Mouse (Mus musculus) c-Kit-positive CD71-positive TER-119-positive erythroid progenitor cells, embryonic 14.5 days (primary cell): ENCODE measurements at regions not wholly inside any gene's neighbourhood (a gene's known extent, or its start where the extent isn't known, plus 50 kb on each side); places are given as distances from the start of the nearest gene placed in this dataset.
A peak's percentile ranks its signal among the peaks of the same experiment; 100 is the strongest.
"Not testable (repeated sequence)": the region's sequence is repeated elsewhere in the genome, so short reads cannot be mapped to it uniquely, and the experiment has no call there.

Source experiments
- DNase-seq: peaks from one replicate; pipeline ENCODE4 v3.0.0-alpha.2; 2013; ENCODE audit warnings: low spot score

DNA sequence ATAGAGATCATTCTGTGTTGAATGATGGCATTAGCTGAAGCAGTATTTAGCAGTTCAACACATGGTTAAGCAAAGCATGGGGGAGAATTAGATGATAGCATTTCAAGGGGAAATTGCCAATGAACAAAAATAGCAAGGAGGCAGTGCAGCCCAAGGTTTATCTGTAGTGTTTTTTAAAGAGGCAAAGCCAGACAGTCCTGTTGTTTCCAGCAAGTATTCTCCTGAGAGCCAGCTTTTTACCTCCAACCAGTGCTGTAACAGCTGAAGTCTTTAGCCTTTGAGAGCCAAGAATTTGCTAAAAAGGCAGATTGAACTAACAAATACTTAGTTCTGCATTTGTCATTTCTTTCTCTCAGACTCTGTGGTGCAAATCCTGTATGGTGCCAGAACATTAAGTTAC is 305.1 kb upstream of the Arx start:
- DNase-seq: no peak

DNA sequence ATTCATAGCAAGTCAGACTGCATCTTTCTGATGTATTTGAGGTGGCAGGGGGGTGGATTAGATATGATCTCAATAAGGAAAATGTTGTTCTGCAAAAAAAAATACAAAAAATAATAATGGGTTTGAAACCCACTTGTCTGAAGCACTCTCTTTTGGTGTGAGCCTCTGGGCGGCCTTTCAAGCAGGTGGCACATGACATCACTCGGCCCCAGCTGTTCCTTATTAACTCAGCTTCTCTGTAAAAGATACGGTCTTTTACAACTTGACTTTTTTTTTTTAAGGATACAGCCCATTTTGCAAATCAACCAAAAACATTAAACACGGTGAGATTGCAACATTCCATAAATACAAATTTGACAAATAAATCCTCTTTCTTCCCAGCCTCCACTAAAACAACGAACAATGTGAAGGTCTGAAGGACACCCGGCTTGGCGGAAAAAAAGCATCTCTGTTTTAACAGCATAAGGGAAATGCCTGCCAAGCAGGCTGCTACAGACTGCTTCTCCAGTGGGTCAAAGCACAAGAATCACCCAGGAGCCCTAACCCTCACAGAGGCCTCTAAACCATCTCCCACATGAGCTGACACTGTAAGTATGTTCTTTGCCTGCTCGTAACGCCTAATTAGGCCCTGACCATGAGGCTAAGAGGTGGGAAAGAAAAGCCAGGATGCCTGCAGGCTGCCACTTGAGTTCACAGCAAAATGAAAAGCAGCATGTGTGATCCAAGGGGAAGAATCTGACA is 283.8 kb upstream of the Arx start:
- DNase-seq: no peak

GRCm38 (mm10) chrX:93006681-93007080 is 279.6 kb upstream of the Arx start:
- DNase-seq: no peak

- no peak for DNase-seq
Measured at GRCm38 (mm10) chrX:93011578-93011977, 274.7 kb upstream of the Arx start.

DNA sequence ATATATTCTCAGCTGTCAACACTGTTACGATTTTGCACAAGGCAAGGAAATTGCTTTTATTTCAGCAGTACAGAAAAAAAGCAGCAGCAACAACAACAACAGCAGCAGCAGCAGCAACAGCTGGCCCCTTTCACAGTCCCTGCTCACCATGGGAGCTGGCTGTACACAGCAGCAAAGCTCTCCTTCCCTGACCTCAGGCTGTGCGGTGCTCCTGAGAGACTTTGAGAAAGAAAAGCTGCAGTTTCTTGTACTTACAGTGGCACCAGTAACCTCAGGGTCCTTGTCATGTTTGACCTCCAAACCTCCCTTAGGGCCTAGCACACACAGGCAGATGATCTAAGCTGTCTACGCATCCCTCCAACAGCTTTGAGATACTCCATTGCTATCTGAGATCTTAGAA is 269.9 kb upstream of the Arx start:
- DNase-seq: no peak

GRCm38 (mm10) chrX:93041096-93041495 is 245.1 kb upstream of the Arx start:
- no peak for DNase-seq

GRCm38 (mm10) chrX:93042736-93043135 is 243.5 kb upstream of the Arx start:
- no peak for DNase-seq

DNA sequence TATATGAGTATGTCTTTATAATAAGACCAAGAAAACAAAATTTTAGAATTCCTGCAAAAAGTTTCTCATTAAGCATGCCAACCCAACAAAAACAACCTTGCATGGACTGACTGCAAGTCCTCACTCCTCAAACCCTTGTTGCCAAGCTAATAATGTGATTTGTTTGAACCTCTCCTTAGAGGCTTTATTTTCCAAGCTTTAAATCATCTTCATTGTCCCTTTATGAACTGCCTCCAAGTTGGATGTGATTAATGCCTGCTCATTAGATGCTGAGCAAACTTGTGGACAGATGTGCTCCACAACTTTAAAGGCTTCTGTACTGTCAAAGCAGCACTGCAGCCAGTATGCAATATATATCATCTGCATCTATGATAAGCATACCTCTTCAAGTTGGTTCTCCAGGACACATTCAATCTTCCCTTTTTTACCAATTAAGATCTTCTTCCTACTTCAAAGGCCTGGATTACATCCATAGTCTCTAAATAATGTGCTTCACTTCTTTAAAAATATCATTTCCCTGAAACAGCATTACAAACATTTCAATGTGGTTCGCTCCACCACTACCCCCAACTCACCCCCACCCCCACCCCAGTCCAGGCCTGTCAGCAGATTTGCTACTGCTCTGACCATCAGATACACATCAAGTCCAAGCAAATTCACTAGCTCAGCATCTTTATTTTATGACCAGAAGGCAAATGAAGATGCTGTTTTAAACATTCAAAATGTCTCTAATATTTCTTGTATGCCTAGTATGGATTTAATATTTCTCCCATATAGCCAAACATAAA is 237.1 kb upstream of the Arx start:
- DNase-seq: no peak

DNA sequence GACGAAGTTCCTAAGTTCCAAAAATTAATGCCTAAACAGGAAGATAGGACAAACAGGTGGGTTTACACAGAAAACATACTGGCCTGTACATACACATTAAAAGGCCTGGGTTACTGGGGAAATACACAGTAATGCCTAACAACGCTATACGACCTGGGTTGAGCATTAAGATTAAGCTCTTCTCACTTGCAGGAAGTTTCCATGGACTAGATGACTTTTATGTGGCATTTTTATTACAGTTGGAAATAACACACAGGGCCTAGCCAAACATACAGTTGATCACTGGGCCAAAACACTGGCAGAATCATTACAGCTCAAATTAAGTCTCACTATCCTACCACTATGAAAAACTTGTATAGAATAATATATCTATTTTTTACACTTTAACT is 236.5 kb upstream of the Arx start:
- no peak for DNase-seq

GRCm38 (mm10) chrX:93059533-93059932 is 226.7 kb upstream of the Arx start:
- no peak for DNase-seq

- DNase-seq: no peak
Measured at GRCm38 (mm10) chrX:93068884-93069283, 217.4 kb upstream of the Arx start.

- peak; percentile 25 for DNase-seq
Measured at GRCm38 (mm10) chrX:93069569-93070289, 216.5 kb upstream of the Arx start.

GRCm38 (mm10) chrX:93070290-93070611 is 216.0 kb upstream of the Arx start:
- DNase-seq: no peak

GRCm38 (mm10) chrX:93088976-93089375 is 197.3 kb upstream of the Arx start:
- DNase-seq: no peak

DNA sequence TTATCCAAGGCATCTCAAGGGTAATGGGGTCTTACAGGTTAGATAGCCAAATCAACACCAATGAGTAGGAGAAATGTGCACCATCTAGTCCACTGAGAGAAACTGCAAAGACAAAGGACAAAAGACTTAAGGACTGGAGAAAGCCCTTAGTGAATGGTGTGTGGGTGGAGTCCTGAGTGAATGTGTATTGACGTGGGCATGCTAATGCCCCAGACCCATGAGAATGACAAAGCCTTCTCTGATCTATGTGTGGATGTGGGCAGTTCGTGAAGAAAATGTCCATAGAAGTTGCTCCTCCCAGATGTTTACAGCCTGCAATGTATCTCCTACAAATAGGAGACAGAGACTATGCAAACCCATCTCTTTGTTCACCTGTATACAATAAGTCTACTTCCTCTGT is 188.7 kb upstream of the Arx start:
- DNase-seq: no peak

GRCm38 (mm10) chrX:93107930-93108567 is 178.2 kb upstream of the Arx start:
- no peak for DNase-seq

- DNase-seq: not testable (repeated sequence)
Measured at GRCm38 (mm10) chrX:93154367-93154766, 131.9 kb upstream of the Arx start.

DNA sequence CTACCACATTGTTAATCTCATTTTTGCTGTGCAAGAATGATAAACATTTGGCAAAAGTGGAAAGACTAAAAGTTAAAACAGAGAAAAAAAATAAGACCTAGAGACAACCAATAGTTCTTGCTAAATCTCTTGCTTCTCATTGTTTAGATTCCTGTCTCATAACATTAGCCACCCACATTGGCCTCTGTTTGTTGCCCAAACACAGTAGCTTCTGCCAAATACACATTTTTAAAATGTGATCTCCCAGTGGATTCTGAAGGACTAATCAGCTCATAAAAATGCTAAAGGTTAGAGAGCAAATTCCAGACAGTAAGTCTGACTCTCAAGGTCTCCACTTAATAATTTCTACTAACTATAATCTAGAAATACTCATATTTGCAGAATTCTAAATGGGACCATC is 127.1 kb upstream of the Arx start:
- no peak for DNase-seq

DNA sequence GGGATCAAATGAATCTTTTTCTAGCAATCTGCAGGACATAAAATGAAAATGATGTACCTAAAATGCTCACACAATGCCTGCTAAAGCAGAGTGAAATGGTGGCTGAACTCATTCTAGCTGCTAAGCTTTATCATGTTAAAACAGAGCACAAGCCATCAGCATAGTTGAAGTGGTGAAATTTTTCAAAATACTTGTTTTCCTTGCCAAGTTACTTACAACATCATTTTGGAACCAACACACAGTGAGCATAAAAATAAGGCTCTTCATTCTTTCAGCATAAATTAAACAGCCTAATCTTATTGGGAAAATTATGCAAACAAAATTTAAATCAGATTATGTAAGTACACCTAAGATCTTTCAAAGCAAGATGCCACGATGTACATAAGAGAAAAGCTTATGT is 125.3 kb upstream of the Arx start:
- DNase-seq: no peak
